Mouse (Mus musculus): Measurements from ENCODE around the gene Smg1. TPM values are rescaled to one million over a fixed set of nuclear protein-coding genes. Genes with fewer than 3 reads are reported as not detected.

Gene Smg1
- polyA plus RNA-seq, 1 experiment from 2014 or later = 21.8 TPM

Other genes with a start within 250 kb of the Smg1 start
- gene Rps15a, start 127.5 kb downstream of the Smg1 start, polyA plus RNA-seq (2015; fragmentation: Nextera tagmentation; extraction: Ambion mirVana) = 769 and 810 TPM in 2 replicates
- 500 and 550 TPM in 2 replicates for gene Arl6ip1, start 114.0 kb downstream of the Smg1 start, polyA plus RNA-seq (2015; fragmentation: Nextera tagmentation; extraction: Ambion mirVana)
- gene Syt17, start 204.6 kb upstream of the Smg1 start, polyA plus RNA-seq (2015; fragmentation: Nextera tagmentation; extraction: Ambion mirVana) = 2.8 and 3.4 TPM in 2 replicates
- gene Itpripl2, start 248.3 kb upstream of the Smg1 start, polyA plus RNA-seq (2015; fragmentation: Nextera tagmentation; extraction: Ambion mirVana) = 7.4 and 8.1 TPM in 2 replicates

Data from lung, embryonic 15.5 days (tissue).